Mouse (Mus musculus) CH12.LX (cell line): ENCODE results near the gene Lipn. TPM values are rescaled to one million over a fixed set of nuclear protein-coding genes. Genes with fewer than 3 reads are reported as not detected.

Source experiments
- DNase-seq: peaks from one replicate; pipeline ENCODE4 v3.0.0-alpha.2; 2013; ENCODE audit errors: extremely low read depth
- H3K27ac ChIP-seq: 2 replicates; pipeline ENCODE4 v1.5.1; 2012; ENCODE audit warnings: low read depth, mild to moderate bottlenecking, control low read depth, moderate library complexity; ENCODE audit not compliant: insufficient read depth
- H3K27me3 ChIP-seq: replicated peaks from 2 replicates; pipeline ENCODE3; 2012; ENCODE audit warnings: inconsistent platforms
- H3K36me3 ChIP-seq, 2 experiments: replicated peaks in 1 of 2; 2 replicates each; pipeline versions ENCODE3 to v1.6.1; 2012; ENCODE audit warnings: inconsistent platforms in 1 of 2, low read length in 1 of 2, mild to moderate bottlenecking in 1 of 2, mixed read lengths in 1 of 2, moderate library complexity in 1 of 2; ENCODE audit not compliant: control insufficient read depth in 1 of 2, insufficient read depth in 1 of 2
- H3K4me1 ChIP-seq, 2 experiments: 2 replicates each; pipeline ENCODE4 v1.6.1; 2012; ENCODE audit warnings: inconsistent platforms in 1 of 2, moderate library complexity in 1 of 2; ENCODE audit not compliant: insufficient read depth in 2 of 2, control insufficient read depth in 1 of 2
- H3K4me2 ChIP-seq: 2 replicates; pipeline ENCODE4 v1.6.1; 2012; ENCODE audit warnings: low read depth, mild to moderate bottlenecking, control low read depth; ENCODE audit not compliant: poor library complexity, insufficient read depth, severe bottlenecking
- H3K4me3 ChIP-seq, 3 experiments: fragments of 150-350 bp in 1 of 3; sonication (generic) in 1 of 3; replicated peaks in 1 of 3; 2 replicates each; pipeline versions ENCODE3 to v1.5.1; 2011 to 2012; ENCODE audit warnings: low read depth in 2 of 3, low read length in 2 of 3, mild to moderate bottlenecking in 2 of 3, moderate library complexity in 2 of 3, control low read depth in 1 of 3, improper control_type of control experiment in 1 of 3, inconsistent platforms in 1 of 3, mixed read lengths in 1 of 3; ENCODE audit not compliant: poor library complexity in 1 of 3
- H3K79me2 ChIP-seq: replicated peaks from 2 replicates; pipeline ENCODE4 v1.6.1; 2012; ENCODE audit warnings: mild to moderate bottlenecking, moderate library complexity; ENCODE audit not compliant: control insufficient read depth, poor library complexity, insufficient read depth, severe bottlenecking; ENCODE audit errors: extremely low read depth
- H3K9ac ChIP-seq: 2 replicates; pipeline ENCODE4 v1.6.1; 2012; ENCODE audit warnings: low read depth, mild to moderate bottlenecking, control low read depth, moderate library complexity; ENCODE audit not compliant: insufficient read depth
- H3K9me3 ChIP-seq: replicated peaks from 2 replicates; pipeline ENCODE3; 2012; ENCODE audit warnings: low read length, inconsistent platforms, mixed read lengths
- E2F4 ChIP-seq: IDR thresholded peaks from 2 replicates; pipeline ENCODE4 v1.6.1; 2011; ENCODE audit warnings: low read depth, low read length, improper control_type of control experiment; ENCODE audit not compliant: insufficient replicate concordance
- ELF1 ChIP-seq: IDR thresholded peaks from 2 replicates; pipeline ENCODE4 v1.6.1; 2014; ENCODE audit warnings: low read depth, mild to moderate bottlenecking, inconsistent platforms, low read length, improper control_type of control experiment
- JUND ChIP-seq: conservative IDR thresholded peaks from 2 replicates; pipeline ENCODE4 v1.6.1; 2011; ENCODE audit warnings: low read depth, low read length, improper control_type of control experiment
- MAX ChIP-seq: IDR thresholded peaks from 2 replicates; pipeline ENCODE4 v1.6.1; 2011; ENCODE audit warnings: low read length, improper control_type of control experiment
- MEF2A ChIP-seq: IDR thresholded peaks from 2 replicates; pipeline ENCODE4 v1.6.1; 2014; ENCODE audit warnings: low read depth, mild to moderate bottlenecking, inconsistent platforms, low read length, improper control_type of control experiment, borderline replicate concordance
- MXI1 ChIP-seq: IDR thresholded peaks from 2 replicates; pipeline ENCODE4 v1.6.1; 2011; ENCODE audit warnings: mild to moderate bottlenecking, low read depth, low read length, improper control_type of control experiment
- NELFE ChIP-seq: IDR thresholded peaks from 2 replicates; pipeline ENCODE4 v1.6.1; 2011; ENCODE audit warnings: low read depth, low read length, improper control_type of control experiment
- PAX5 ChIP-seq: IDR thresholded peaks from 2 replicates; pipeline ENCODE4 v1.6.1; 2012; ENCODE audit warnings: low read length, inconsistent platforms, mixed read lengths
- POLR2A ChIP-seq: IDR thresholded peaks from 2 replicates; pipeline ENCODE4 v1.6.1; 2011; ENCODE audit warnings: low read depth, mild to moderate bottlenecking, improper control_type of control experiment, low read length
- RAD21 ChIP-seq: IDR thresholded peaks from 2 replicates; pipeline ENCODE4 v1.6.1; 2011; ENCODE audit warnings: low read depth, mild to moderate bottlenecking, low read length, improper control_type of control experiment, moderate library complexity
- RCOR1 ChIP-seq: conservative IDR thresholded peaks from 2 replicates; pipeline ENCODE4 v1.6.1; 2012; ENCODE audit warnings: low read depth, mild to moderate bottlenecking, inconsistent platforms, low read length, improper control_type of control experiment
- SIN3A ChIP-seq: IDR thresholded peaks from 2 replicates; pipeline ENCODE4 v1.6.1; 2012; ENCODE audit warnings: low read length, improper control_type of control experiment, inconsistent platforms
- USF1 ChIP-seq: IDR thresholded peaks from 2 replicates; pipeline ENCODE4 v1.6.1; 2014; ENCODE audit warnings: low read depth, mild to moderate bottlenecking, inconsistent platforms, low read length, improper control_type of control experiment
- USF2 ChIP-seq: conservative IDR thresholded peaks from 2 replicates; pipeline ENCODE4 v1.6.1; 2011; ENCODE audit warnings: low read depth, low read length, improper control_type of control experiment
- ZC3H11A ChIP-seq: IDR thresholded peaks from 2 replicates; pipeline ENCODE4 v1.6.1; 2012; ENCODE audit warnings: low read depth, mild to moderate bottlenecking, inconsistent platforms, low read length, improper control_type of control experiment
- ZMIZ1 ChIP-seq: IDR thresholded peaks from 2 replicates; pipeline ENCODE4 v1.6.1; 2012; ENCODE audit warnings: low read depth, mild to moderate bottlenecking, inconsistent platforms, low read length, improper control_type of control experiment
- dilution Hi-C: fragments of 300-500 bp; cut with MboI; formaldehyde crosslinking; loops from 2 replicates; pipeline ENCODE4 v1.14.3; 2020; ENCODE audit warnings: low sequenced_read_pairs; ENCODE audit not compliant: extremely low pct_unique_long_range_greater_than_20kb, extremely low pct_ligation_motif_present
- in situ Hi-C: fragments of 300-500 bp; cut with MboI; formaldehyde crosslinking; loops from 3 replicates; pipeline ENCODE4 v1.14.3; 2019; ENCODE audit warnings: low sequenced_read_pairs, low pct_ligation_motif_present, low pct_unique_long_range_greater_than_20kb, mixed read lengths
- polyA plus RNA-seq: library from polyadenylated mRNA; unstranded; fragments of >175 nt; gene quantifications from 2 replicates; pipeline ENCODE4 v1.2.1, GENCODE M21; 2012; ENCODE audit warnings: low read depth; ENCODE audit not compliant: insufficient read length
- total RNA-seq, 2 experiments: library from RNA; depleted of rRNA; stranded (reverse); fragments of 300-350 nt in 1 of 2; fragments of >200 nt in 1 of 2; gene quantifications; 2 replicates each; pipeline ENCODE4 v1.2.3; 2012 to 2014

Gene Lipn
- total and polyA plus RNA-seq, 3 experiments: not detected

DNA sequence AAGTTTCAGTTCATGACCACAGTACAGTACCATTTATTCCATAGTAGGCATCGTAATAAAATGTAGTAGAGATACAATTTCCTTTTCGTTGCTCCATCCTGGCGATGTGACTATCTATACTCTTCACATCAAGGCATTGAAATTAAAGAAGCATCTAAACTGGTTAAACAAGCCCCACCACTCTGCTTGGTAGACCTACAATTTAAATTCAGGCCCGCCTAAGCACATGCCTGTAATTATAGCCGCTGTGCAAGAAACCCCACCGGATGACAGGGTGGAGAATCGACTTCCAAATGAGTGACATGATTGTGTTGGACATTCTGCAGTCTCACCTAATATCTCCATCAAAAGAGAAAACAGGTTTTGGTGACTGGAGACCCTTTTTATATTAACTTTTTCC lies 34.7 kb downstream of the Lipn start:
- H3K9ac ChIP-seq: no peak overlapping the region
- H3K4me3 ChIP-seq: no peak overlapping the region
- no peak overlapping the region for H3K27ac ChIP-seq
- TF ChIP-seq RCOR1 (no peak), NELFE (no peak), E2F4 (no peak), MEF2A (no peak), SIN3A (no peak), ZC3H11A (no peak)
- dilution Hi-C loops: no loop called here
- H3K4me2 ChIP-seq: peak overlapping the region; percentile 44
- in situ Hi-C loops: no loop called here
- no peaks in the 10 kb centered on the region for H3K9me3 ChIP-seq
- no peaks in the 10 kb centered on the region for H3K36me3 ChIP-seq
- no peaks in the 10 kb centered on the region for H3K4me1 ChIP-seq
- no peaks in the 10 kb centered on the region for H3K79me2 ChIP-seq
- H3K27me3 ChIP-seq: no peaks in the 10 kb centered on the region
- no peak for DNase-seq

DNA sequence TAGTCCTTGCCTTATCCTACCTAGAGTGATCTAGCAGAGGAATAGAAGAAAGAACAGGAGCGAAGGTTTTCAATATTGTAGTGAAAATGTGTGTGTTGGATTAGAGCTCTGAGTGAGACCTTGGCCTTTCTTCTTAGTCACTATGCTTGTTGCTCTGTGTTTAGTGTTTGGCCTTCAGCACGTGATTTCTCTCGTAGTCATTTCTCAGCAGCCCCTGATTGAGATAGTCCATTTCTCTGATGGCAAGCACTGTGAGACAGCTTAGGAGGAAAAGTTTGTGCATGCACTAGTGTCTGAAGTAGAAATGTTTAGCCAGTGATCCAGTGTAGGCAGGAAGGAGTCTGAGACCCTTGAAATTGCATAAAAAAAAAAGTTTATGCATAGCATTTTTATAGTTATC lies 37.7 kb downstream of the Lipn start:
- Histone ChIP-seq H3K27me3 (no peaks in the 10 kb centered on the region), H3K4me1 (no peaks in the 10 kb centered on the region), H3K9me3 (no peaks in the 10 kb centered on the region), H3K27ac (no peak overlapping the region), H3K9ac (no peak overlapping the region), H3K4me2 (no peak overlapping the region), H3K36me3 (no peaks in the 10 kb centered on the region), H3K79me2 (no peaks in the 10 kb centered on the region), H3K4me3 (no peak overlapping the region)
- TF ChIP-seq POLR2A (no peak), MAX (no peak), USF1 (no peak), ZMIZ1 (no peak), JUND (no peak)
- no peak for DNase-seq
- in situ Hi-C loops (no loop called here), dilution Hi-C loops (no loop called here)

DNA sequence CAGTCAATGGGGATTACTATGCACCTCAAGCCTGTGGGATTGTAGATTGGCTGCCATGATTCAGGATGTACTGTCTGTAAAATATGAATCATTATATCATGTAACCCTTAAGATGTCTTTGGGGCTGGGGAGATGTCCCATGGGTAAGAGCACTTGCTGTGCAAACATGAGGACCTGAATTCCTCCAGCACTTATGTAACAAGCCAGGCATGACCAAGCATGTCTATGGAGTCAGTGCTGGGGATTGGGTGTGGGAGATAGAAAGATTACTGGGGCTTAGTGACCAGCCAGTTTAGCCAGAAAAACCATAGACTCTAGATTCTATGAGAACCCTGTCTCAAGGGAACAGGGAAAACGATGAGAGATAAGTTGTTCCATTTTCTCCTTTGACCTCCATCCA lies 51.9 kb downstream of the Lipn start:
- dilution Hi-C loops (no loop called here), in situ Hi-C loops (no loop called here)

More for the DNA sequence above, 51.9 kb downstream of the Lipn start:
- no peak overlapping the region for H3K9ac ChIP-seq
- H3K4me3 ChIP-seq: no peak overlapping the region
- H3K4me2 ChIP-seq: no peak overlapping the region
- H3K36me3 ChIP-seq: no peaks in the 10 kb centered on the region
- peaks cover 0 to 9% of the 10 kb centered on the region in 2 experiments; a peak in 3 of 4 replicates for H3K4me1 ChIP-seq
- H3K27ac ChIP-seq: no peak overlapping the region
- no peaks in the 10 kb centered on the region for H3K9me3 ChIP-seq
- TF ChIP-seq PAX5 (no peak), USF2 (no peak), ELF1 (no peak), MXI1 (no peak), RAD21 (no peak)
- TF ChIP-seq, all 38 proteins: peak for 0
- DNase-seq: no peak
- Histone ChIP-seq H3K79me2 (no peaks in the 10 kb centered on the region), H3K27me3 (no peaks in the 10 kb centered on the region)
